Mouse (Mus musculus) lung, embryonic 15.5 days (tissue): ENCODE measurements at regions not wholly inside any gene's neighbourhood (a gene's known extent, or its start where the extent isn't known, plus 50 kb on each side); places are given as distances from the start of the nearest gene placed in this dataset. TPM values are rescaled to one million over a fixed set of nuclear protein-coding genes. Genes with fewer than 3 reads are reported as not detected.

Experiments used
- ATAC-seq: fragments of 200-750 bp; cut with Nextera tagmentation; 2 replicates; pipeline ENCODE4 v1.8.0; 2017; ENCODE audit warnings: moderate number of reproducible peaks, borderline replicate concordance; ENCODE audit not compliant: low FRiP score, low TSS enrichment; ENCODE audit errors: extremely low read depth
- H3K27ac ChIP-seq: fragments of 300-500 bp; sonication (generic); 2 replicates; pipeline ENCODE4 v1.5.1; 2015; ENCODE audit warnings: moderate library complexity, mild to moderate bottlenecking, inconsistent platforms
- H3K27me3 ChIP-seq: fragments of 300-500 bp; sonication (generic); 2 replicates; pipeline ENCODE4 v1.6.1; 2015; ENCODE audit warnings: inconsistent platforms
- H3K36me3 ChIP-seq: fragments of 300-500 bp; sonication (generic); 2 replicates; pipeline ENCODE4 v1.6.1; 2015; ENCODE audit warnings: inconsistent platforms
- H3K4me1 ChIP-seq: fragments of 300-500 bp; sonication (generic); 2 replicates; pipeline ENCODE4 v1.6.1; 2015; ENCODE audit warnings: inconsistent platforms
- H3K4me2 ChIP-seq: fragments of 300-500 bp; sonication (generic); 2 replicates; pipeline ENCODE4 v1.6.1; 2015; ENCODE audit warnings: inconsistent platforms, mild to moderate bottlenecking, moderate library complexity
- H3K4me3 ChIP-seq: fragments of 300-500 bp; sonication (generic); 2 replicates; pipeline ENCODE4 v1.5.1; 2015; ENCODE audit warnings: mild to moderate bottlenecking, inconsistent platforms
- H3K9ac ChIP-seq: fragments of 300-500 bp; sonication (generic); 2 replicates; pipeline ENCODE4 v1.6.1; 2015; ENCODE audit warnings: inconsistent platforms
- H3K9me3 ChIP-seq: fragments of 300-500 bp; sonication (generic); 2 replicates; pipeline ENCODE4 v1.6.1; 2016; ENCODE audit warnings: inconsistent platforms
- WGBS: fragments of 180-500 bp; shearing (Covaris S2); methylation state at CpG from one replicate; pipeline ENCODE4 v1.1.7; 2015; 5-methylcytosine and 5-hydroxymethylcytosine counted together
- microRNA-seq: library from miRNA; unstranded; fragments of <30 nt; microRNA quantifications from one replicate; pipeline ENCODE4, GENCODE M21; 2016

DNA sequence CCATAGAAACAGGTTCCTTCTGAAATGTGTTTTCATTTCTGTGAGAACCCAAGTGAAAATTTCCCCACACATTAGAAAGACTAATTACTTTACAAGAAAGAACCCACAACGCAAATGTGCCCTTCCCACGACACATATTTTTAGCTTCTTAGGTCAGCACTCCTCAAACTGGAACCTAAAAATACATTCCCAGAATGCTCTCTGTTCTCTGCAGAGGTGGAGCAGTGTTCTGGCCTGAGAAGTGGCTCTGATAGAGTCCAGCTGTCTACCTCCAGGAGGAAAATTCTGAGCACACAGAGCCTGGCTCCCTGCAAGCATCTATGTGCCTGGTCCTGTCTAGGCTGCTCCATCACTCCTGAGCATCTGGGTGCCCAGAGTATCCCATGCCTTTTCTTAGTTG is 184.3 kb upstream of the BB014433 start:
- H3K27me3 ChIP-seq, result no peaks in the 10 kb centered on the region
- no peaks in the 10 kb centered on the region for H3K36me3 ChIP-seq
- no peak overlapping the region for H3K4me2 ChIP-seq
- H3K4me3 ChIP-seq, result no peak overlapping the region
- no peak overlapping the region for H3K9ac ChIP-seq
- ATAC-seq, result 0 out of 2 replicates have a peak, but pooled peaks have one; percentile 47
- 51% methylated on average over 2 of the region's 2 CpGs for WGBS
- no peak overlapping the region for H3K27ac ChIP-seq
- H3K9me3 ChIP-seq, result no peaks in the 10 kb centered on the region
- H3K4me1 ChIP-seq, result no peaks in the 10 kb centered on the region

DNA sequence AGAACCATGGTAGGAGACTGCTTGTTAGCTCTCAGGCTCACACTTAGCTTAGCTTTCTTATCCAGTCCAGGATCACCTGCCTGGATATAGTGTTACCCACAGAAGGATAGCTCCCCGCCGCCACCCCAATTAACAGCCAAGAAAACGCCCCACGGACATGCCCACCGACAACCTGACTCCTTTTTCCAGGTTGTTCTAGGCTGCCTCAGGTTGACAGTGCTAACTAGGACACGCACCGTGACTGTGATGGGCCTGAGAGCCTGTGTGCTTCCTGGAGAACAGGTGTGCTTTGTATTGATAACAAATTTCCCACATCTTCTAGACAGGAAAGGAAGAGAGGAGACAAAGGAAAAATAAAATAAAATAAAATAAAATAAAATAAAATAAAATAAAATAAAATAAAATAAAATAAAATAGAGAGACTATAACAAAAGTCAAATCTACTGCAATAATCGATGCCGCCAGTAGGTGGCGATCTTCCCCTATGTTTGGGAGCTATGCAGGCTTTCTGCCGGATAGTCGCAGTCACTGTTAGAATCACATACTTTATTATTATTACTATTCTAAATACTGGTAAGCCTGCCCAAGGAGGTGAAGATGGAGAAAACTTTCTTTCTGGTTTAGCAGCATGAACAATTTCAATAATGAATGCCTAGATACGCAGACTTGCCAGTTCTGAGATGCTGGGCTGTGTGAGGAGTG is 175.5 kb upstream of the BB014433 start:
- H3K4me3 ChIP-seq, result no peak overlapping the region
- WGBS, result 39% methylated on average over 13 of the region's 13 CpGs
- H3K9me3 ChIP-seq, result no peaks in the 10 kb centered on the region
- no peak overlapping the region for H3K9ac ChIP-seq
- ATAC-seq, result no peak
- no peak overlapping the region for H3K4me2 ChIP-seq
- no peaks in the 10 kb centered on the region for H3K4me1 ChIP-seq
- H3K36me3 ChIP-seq, result no peaks in the 10 kb centered on the region
- no peak overlapping the region for H3K27ac ChIP-seq
- H3K27me3 ChIP-seq, result no peaks in the 10 kb centered on the region

DNA sequence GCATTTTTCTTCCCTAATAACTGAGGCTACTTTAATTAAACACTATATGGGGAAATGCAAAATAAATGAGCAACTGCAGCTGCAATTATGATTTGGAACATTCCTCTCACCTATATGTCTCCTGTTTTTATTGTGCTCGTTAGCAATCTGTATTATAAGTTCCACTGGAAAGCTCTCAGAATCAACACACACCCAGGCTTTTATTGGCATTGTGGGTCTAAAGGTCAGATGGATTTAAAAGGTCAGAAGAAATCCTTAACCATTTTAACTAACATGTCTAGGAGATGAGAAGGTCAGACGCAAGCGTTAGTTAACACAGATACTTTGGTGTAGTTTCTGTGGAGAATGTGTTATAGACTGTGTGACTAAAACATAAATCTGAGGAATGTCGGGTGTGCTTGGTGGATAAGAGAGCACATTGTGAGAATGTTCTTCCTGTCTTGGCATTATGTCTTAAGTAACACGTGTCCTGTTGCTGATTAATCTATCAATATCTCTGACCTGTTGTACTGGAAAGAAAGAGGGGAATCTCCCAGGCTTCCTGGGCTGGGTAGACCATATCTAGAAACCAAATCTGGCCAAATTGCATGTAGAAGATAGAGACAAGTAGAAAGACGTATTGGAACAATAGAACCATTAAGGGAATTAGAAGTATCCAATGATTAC is 164.1 kb upstream of the BB014433 start:
- Histone ChIP-seq H3K4me3 (no peak overlapping the region), H3K36me3 (no peaks in the 10 kb centered on the region), H3K4me1 (no peaks in the 10 kb centered on the region), H3K9ac (no peak overlapping the region), H3K4me2 (no peak overlapping the region), H3K27me3 (no peaks in the 10 kb centered on the region), H3K9me3 (no peaks in the 10 kb centered on the region), H3K27ac (no peak overlapping the region)
- 71% methylated on average over 6 of the region's 6 CpGs for WGBS
- no peak for ATAC-seq

DNA sequence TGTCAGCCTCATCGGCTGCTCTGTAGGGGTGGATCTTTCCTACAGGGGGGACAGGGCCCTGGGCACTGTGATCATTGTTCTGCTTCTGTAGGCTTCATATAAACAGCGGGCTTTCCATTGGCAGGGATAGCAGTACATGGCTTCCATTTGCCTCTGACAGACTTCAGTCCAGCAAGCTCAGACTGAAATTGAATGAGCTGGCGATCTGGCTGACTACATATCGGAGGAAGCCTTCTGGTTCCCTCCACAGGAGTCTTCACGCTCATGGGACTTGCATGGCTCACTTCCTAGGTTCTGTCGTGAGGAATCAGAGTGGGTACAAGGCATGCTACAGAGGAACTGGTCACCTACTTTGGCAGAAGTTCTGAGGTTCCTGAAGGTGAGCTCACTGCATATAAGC is 155.7 kb upstream of the BB014433 start:
- H3K9ac ChIP-seq, result no peak overlapping the region
- H3K4me2 ChIP-seq, result no peak overlapping the region
- no peaks in the 10 kb centered on the region for H3K27me3 ChIP-seq
- 84% methylated on average over 6 of the region's 6 CpGs for WGBS
- no peak overlapping the region for H3K4me3 ChIP-seq
- H3K36me3 ChIP-seq, result no peaks in the 10 kb centered on the region
- no peak for ATAC-seq
- H3K9me3 ChIP-seq, result no peaks in the 10 kb centered on the region
- H3K27ac ChIP-seq, result no peak overlapping the region
- no peaks in the 10 kb centered on the region for H3K4me1 ChIP-seq

DNA sequence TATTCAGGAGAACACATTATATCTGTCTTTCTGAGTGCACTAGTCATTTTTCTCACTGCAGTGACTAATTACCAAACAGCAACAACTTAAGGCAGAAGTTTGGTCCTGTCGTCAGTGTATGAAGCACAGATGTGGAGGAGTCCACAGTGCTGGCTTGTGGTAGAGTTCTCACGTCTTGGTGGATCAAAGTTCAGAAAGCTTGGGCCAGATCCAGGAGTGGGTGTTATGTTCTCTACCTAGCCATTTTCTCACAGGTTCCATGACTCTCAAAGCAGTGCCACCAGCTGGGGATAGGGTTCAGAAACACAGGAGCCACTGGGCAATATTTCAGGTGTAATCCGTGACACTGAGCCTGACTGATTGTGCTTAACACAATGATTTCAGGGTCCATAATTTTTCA is 144.8 kb upstream of the BB014433 start:
- Histone ChIP-seq H3K4me3 (no peak overlapping the region), H3K36me3 (no peaks in the 10 kb centered on the region), H3K9ac (no peak overlapping the region), H3K4me1 (no peaks in the 10 kb centered on the region), H3K4me2 (no peak overlapping the region), H3K27ac (no peak overlapping the region), H3K27me3 (no peaks in the 10 kb centered on the region), H3K9me3 (no peaks in the 10 kb centered on the region)
- ATAC-seq, result no peak
- WGBS, result 58% methylated on average over 3 of the region's 3 CpGs

DNA sequence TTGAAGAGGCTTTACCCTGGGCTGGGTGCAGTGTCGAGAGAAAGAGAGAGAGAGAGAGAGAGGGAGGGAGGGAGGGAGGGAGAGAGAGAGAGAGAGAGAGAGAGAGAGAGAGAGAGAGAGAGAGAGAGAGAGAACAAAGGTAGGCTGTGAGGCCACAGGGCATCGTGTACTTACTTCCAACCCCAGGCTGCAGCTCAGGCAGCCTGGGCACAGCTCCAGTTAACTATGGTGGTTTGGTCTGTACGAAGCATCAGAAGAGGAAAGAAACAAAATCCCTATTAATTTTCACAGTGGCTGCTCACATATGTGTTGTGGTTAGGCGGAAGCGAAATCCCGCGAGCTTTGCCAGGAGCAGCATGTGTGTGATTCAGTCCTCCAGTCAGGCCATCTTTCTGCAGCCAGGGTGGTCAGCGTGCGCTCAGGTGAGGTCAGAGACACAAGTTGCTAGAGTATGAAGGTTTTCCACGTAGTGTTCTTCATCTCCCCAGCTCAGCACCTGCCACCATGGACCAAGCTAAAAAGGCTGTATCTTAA is 143.3 kb upstream of the BB014433 start:
- Histone ChIP-seq H3K36me3 (no peaks in the 10 kb centered on the region), H3K4me3 (no peak overlapping the region), H3K9ac (no peak overlapping the region), H3K4me1 (no peaks in the 10 kb centered on the region), H3K9me3 (no peaks in the 10 kb centered on the region), H3K27me3 (no peaks in the 10 kb centered on the region), H3K4me2 (no peak overlapping the region), H3K27ac (no peak overlapping the region)
- 58% methylated on average over 10 of the region's 10 CpGs for WGBS
- no peak for ATAC-seq

Small RNAs in the stretch of these regions (microRNA-seq; reads per million reads assigned to microRNA genes)
- gene Gm25255 (not detected), gene Gm25871 (not detected)
